Mouse (Mus musculus) left cerebral cortex, postnatal 4 days (tissue): ENCODE data around the gene Pdcd6ip. TPM values are rescaled to one million over a fixed set of nuclear protein-coding genes. Genes with fewer than 3 reads are reported as not detected.

Experiments
- DNase-seq: peaks from one replicate; pipeline ENCODE4 v3.0.0-alpha.2; 2022
- intact Hi-C: fragments of 180-260 bp; cut with DNase I; formaldehyde crosslinking; loops from one replicate; pipeline ENCODE4 v1.15.1; 2025
- total RNA-seq, 2 experiments: library from RNA; stranded (reverse); gene quantifications; 2 replicates each; pipeline ENCODE4 v1.2.3; 2021

Gene Pdcd6ip
- total RNA-seq, 2 experiments from 2014 or later: 55.5 to 60.4 TPM

GRCm38 (mm10) chr9:113629632-113630031 is 78.4 kb downstream of the Pdcd6ip start:
- peak; percentile 65 for DNase-seq
- intact Hi-C loops: loop anchor here (10.0 kb wide), 4 partner anchors 115 to 1395 kb away; partner anchors contain the start of gene Arpp21

DNA sequence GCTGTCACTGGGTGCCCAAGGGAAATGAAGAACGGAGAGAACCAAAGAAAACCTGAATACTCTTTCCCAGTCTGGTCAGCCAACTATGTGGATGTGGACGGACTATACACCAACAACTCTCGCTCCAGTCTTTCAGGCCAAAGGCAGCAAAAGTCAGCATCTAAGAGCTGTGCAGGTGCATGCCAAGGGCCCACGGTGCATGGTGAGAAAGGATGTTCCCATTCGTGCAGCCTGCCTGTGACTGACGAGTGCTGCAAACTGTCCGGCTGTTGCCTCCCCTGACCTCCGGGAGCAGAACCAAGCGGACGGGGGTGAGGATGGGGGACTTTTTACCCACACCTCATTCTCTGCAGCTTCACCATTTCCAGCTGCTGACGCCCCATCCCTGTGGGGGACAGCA is 78.9 kb downstream of the Pdcd6ip start:
- no peak for DNase-seq
- intact Hi-C loops: loop anchor here (10.0 kb wide), 3 partner anchors 114 to 444 kb away; no protein-coding TSS in a partner anchor

DNA sequence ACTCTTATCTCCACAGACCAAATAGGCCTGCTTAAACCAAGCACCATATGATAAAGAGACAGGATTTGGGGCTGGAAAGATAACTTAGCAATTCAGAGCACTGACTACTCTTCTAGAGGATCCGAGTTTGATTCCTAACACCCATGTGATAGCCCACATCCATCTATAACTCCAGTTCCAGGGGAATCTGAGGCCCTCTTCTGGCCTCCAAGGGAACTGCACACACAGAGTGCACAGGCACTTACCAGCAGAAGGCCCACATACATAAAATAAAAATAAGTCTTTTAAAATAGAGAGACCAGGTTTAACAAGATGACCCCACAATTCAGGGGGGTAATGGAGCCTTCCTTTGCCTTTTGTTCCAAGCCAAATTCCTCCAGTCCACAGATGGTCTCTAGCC is 79.3 kb downstream of the Pdcd6ip start:
- intact Hi-C loops: loop anchor here (10.0 kb wide), 3 partner anchors 114 to 444 kb away; no protein-coding TSS in a partner anchor
- DNase-seq: no peak

DNA sequence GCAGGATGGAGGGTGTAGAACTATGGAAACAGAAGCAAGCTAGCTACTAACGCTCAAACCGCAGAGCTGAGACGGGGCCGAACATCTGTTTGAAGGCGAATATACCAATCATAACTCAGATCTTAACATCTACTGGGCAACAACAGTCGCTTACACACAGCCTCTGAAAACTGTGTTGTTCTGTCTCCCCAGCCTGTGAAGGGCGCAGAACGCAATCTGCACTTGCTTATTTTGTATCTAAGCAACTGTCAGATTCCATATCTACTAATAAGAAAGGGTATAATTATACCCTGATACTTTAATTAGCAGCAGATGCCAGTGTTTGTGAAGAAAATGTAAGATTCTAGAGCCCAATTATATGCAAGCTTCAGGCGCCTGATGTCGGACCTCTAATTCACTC is 81.3 kb downstream of the Pdcd6ip start:
- intact Hi-C loops: loop anchor here (10.0 kb wide), 3 partner anchors 112 to 442 kb away; no protein-coding TSS in a partner anchor
- DNase-seq: no peak

GRCm38 (mm10) chr9:113624086-113624485 is 84.0 kb downstream of the Pdcd6ip start:
- DNase-seq: no peak
- intact Hi-C loops: loop anchor here (10.0 kb wide), 3 partner anchors 109 to 439 kb away; no protein-coding TSS in a partner anchor

- intact Hi-C loops: no loop called here
- no peak for DNase-seq
Observed at GRCm38 (mm10) chr9:113617081-113617480, 91.0 kb downstream of the Pdcd6ip start.

GRCm38 (mm10) chr9:113610776-113611175 is 97.3 kb downstream of the Pdcd6ip start:
- intact Hi-C loops: no loop called here
- no peak for DNase-seq

DNA sequence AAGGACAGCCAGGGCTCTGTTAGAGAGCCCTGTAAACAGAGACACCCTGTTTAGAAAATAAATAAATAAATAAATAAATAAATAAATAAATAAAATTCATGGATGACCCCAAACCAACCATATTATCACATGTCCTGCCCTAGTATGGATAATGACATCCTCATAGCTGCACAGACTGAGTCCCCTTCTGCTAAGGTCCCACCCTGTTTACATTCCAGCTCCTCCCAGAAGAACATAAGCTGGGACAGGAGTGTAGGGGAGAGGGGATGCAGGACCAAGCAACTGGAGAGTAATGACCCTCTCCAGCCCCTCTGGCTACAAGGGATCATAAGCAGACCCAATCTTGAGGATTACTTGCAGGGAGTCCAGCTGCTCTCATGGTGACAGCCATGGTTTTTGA is 105.9 kb downstream of the Pdcd6ip start:
- intact Hi-C loops: no loop called here
- no peak for DNase-seq

Other genes starting within 250 kb of the Pdcd6ip start
- gene Clasp2, start 33.2 kb upstream of the Pdcd6ip start, total RNA-seq: 100 to 1,000 TPM; 306 to 307 TPM
- 10 to 100 TPM; 81.9 to 88.8 TPM for gene Ubp1, start 222.7 kb upstream of the Pdcd6ip start, total RNA-seq